Mouse (Mus musculus): ENCODE results near the gene Tmem266. TPM values are rescaled to one million over a fixed set of nuclear protein-coding genes. Genes with fewer than 3 reads are reported as not detected.
A peak's percentile ranks its signal among the peaks of the same experiment; 100 is the strongest.

The Tmem266 gene
- polyA plus RNA-seq, 1 experiment from 2014 or later = 0.31 TPM

DNA sequence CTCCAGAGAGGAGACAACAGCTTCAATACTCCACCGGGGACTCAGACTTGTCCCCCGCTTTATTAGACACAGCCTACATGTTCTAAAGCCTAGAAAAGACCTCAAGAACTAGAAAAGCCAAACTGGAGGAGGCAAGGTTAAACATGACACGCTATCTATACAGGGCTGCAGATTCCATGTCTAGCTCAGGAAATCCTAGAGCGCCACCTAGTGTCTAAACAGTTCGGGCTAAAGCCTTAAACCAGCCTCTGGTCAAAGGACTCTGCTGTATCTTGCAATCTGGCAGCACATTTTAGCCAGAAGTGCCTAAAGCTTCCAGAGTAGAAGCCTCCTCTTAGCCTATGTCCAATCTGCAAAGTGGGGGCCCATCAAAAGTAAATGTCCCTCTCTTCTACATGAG, 15.2 kb upstream of the Tmem266 start:
- Histone ChIP-seq H3K9me3 (no peaks in the 10 kb centered on the region), H3K27ac (replicated peaks) (no peak overlapping the region), H3K9ac (no peak overlapping the region), H3K36me3 (no peaks in the 10 kb centered on the region), H3K27me3 (replicated peaks) (no peaks in the 10 kb centered on the region), H3K4me3 (no peak overlapping the region), H3K4me2 (no peak overlapping the region), H3K4me1 (0 out of 2 replicates have a peak, but pooled peaks cover 6% of the 10 kb centered on the region)
- ATAC-seq (ENCODE audit: extremely low read depth, insufficient number of reproducible peaks, low FRiP score, low TSS enrichment) = no peak; the same call in 1 of the 2 replicates
- 4% methylated on average over 5 of the region's 5 CpGs for WGBS

DNA sequence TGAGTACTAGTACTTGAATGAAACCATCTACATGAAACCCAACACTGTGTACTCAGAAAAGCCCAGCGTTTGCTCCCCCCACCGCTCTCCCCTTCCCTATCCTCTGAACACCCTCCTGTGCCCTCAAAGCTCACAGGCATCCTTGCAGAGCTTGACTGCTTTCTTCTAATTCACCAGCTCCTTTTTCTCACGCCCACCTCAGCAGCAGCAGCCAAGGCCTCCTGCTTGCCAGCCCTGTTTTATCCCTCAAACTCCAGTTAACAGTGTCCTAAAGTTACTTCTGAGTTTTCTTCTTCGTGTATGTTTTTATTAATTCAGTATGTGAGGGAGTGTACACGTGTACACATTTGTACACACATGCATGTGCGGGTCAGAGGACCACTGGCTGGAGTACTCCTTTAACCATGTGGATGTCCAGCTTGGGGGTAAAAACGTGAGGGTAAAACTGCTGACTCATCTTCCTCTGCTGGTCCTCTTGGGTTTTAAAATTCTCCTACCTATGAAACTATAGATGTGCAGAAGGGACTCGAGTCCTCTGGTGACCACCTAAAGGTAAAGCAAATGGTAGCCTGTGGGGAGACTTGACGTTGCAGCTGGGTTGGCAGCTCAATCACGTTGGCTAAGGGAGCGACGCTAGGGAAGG, 13.0 kb upstream of the Tmem266 start:
- no peak overlapping the region for H3K4me3 ChIP-seq
- H3K27ac ChIP-seq (replicated peaks) = no peak overlapping the region
- H3K4me1 ChIP-seq = 0 out of 2 replicates have a peak, but pooled peaks cover 6% of the 10 kb centered on the region
- no peaks in the 10 kb centered on the region for H3K27me3 ChIP-seq (replicated peaks)
- ATAC-seq (ENCODE audit: extremely low read depth, insufficient number of reproducible peaks, low FRiP score, low TSS enrichment) = no peak
- H3K36me3 ChIP-seq = no peaks in the 10 kb centered on the region
- 59% methylated on average over 12 of the region's 12 CpGs for WGBS
- no peaks in the 10 kb centered on the region for H3K9me3 ChIP-seq
- H3K9ac ChIP-seq = no peak overlapping the region
- no peak overlapping the region for H3K4me2 ChIP-seq

DNA sequence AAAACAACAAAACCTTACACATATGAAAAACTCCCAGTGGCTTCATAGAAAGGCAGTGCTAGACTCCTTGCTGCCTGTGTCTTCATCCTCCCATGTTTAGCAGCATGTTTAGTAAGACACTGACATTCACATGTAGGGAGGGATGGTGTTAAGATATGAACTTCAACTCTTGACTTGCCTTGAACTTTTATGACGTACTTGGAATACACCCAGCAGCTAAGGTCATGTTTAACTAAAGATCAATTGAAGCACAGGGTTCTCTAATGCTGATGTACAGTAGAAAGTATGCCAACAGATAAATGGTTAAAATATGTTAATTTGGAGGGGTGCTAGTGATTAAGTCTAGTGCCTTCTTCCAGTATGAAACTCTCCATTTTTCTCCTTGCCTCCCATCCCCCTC, 4.1 kb upstream of the Tmem266 start:
- no peak for ATAC-seq (ENCODE audit: extremely low read depth, insufficient number of reproducible peaks, low FRiP score, low TSS enrichment)
- H3K36me3 ChIP-seq = no peaks in the 10 kb centered on the region
- H3K27ac ChIP-seq (replicated peaks) = no peak overlapping the region
- H3K9me3 ChIP-seq = no peaks in the 10 kb centered on the region
- WGBS = 50% methylated on average over 1 of the region's 1 CpGs
- no peak overlapping the region for H3K4me3 ChIP-seq
- no peak overlapping the region for H3K4me2 ChIP-seq
- peaks cover 9% of the 10 kb centered on the region; the same call in 1 of the 2 replicates for H3K4me1 ChIP-seq
- H3K9ac ChIP-seq = no peak overlapping the region
- peaks cover 54% of the 10 kb centered on the region for H3K27me3 ChIP-seq (replicated peaks)

DNA sequence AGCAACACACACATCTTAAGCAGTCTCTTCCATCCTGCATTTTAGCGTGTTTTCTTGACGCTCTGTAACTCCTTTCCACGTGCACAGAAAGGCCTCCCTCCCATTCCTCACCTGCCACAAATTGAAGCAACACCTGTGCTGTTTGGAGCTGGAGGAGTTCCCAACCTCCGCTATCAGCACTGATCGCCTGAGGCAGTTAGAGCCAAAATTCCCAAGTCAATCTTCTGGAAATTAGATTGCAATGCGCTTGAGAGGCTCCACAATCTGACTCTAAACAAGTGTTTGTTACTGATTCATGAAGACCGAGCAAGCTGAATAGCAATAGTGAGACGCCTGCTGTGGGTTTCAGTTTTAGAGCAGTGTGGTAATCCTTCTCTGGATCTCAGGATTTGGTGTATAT, 2.6 kb upstream of the Tmem266 start:
- no peak overlapping the region for H3K4me3 ChIP-seq
- peaks cover 69% of the 10 kb centered on the region for H3K27me3 ChIP-seq (replicated peaks)

DNA sequence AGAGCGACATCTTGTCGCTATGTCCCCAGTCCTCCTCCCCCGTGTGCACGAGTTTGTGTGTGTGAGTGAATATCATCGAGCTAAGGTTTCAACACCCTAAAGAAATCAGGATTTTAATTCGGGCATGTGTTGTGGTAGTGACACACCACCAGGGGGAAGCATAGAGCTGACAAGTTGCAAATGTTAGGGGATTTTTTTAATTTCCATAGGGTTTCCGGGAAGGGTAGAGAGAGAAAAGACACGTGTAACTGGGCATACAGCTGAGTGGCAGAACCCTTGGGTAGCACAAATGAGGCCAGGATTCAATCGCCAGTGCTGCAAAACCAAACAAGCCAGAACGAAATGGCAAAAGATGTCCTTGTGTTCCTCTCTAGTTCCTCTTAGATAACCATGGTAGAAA, 2.2 kb upstream of the Tmem266 start:
- Histone ChIP-seq H3K4me2 (no peak overlapping the region), H3K9me3 (no peaks in the 10 kb centered on the region), H3K27me3 (replicated peaks) (peaks cover 72% of the 10 kb centered on the region), H3K4me1 (peaks cover 9% of the 10 kb centered on the region; the same call in 1 of the 2 replicates), H3K9ac (no peak overlapping the region), H3K36me3 (no peaks in the 10 kb centered on the region), H3K4me3 (no peak overlapping the region), H3K27ac (replicated peaks) (no peak overlapping the region)
- WGBS = 48% methylated on average over 10 of the region's 10 CpGs
- ATAC-seq (ENCODE audit: extremely low read depth, insufficient number of reproducible peaks, low FRiP score, low TSS enrichment) = no peak

More for the DNA sequence above, 2.6 kb upstream of the Tmem266 start:
- Histone ChIP-seq H3K4me2 (no peak overlapping the region), H3K4me1 (peaks cover 9% of the 10 kb centered on the region; the same call in 1 of the 2 replicates), H3K36me3 (no peaks in the 10 kb centered on the region), H3K9me3 (no peaks in the 10 kb centered on the region), H3K9ac (no peak overlapping the region), H3K27ac (replicated peaks) (no peak overlapping the region)
- WGBS = 53% methylated on average over 8 of the region's 8 CpGs
- no peak for ATAC-seq (ENCODE audit: extremely low read depth, insufficient number of reproducible peaks, low FRiP score, low TSS enrichment)

DNA sequence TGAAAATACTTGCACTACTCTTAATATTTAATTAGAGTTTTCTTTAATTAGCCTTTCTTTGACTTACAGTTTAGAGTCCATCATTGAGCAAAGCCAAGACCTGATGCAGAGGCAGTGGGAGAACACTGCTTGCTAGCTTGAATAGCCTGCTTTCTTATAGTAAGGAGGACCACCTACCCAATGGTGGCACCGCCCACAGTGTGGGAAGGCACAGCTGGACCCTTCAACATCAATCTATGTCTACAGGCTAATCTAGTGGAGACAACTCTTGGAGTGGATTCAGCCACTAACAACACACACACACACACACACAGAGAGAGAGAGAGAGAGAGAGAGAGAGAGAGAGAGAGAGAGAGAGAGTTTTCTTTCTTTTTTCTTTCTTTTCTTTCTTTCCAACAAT, 1.7 kb upstream of the Tmem266 start:
- no peaks in the 10 kb centered on the region for H3K36me3 ChIP-seq
- H3K4me1 ChIP-seq = peaks cover 9% of the 10 kb centered on the region; the same call in 1 of the 2 replicates
- H3K27me3 ChIP-seq (replicated peaks) = peaks cover 73% of the 10 kb centered on the region
- no peak overlapping the region for H3K4me2 ChIP-seq
- H3K9ac ChIP-seq = no peak overlapping the region
- H3K9me3 ChIP-seq = no peaks in the 10 kb centered on the region
- no peak overlapping the region for H3K4me3 ChIP-seq
- 24% methylated on average over 1 of the region's 1 CpGs for WGBS
- no peak for ATAC-seq (ENCODE audit: extremely low read depth, insufficient number of reproducible peaks, low FRiP score, low TSS enrichment)
- H3K27ac ChIP-seq (replicated peaks) = no peak overlapping the region

DNA sequence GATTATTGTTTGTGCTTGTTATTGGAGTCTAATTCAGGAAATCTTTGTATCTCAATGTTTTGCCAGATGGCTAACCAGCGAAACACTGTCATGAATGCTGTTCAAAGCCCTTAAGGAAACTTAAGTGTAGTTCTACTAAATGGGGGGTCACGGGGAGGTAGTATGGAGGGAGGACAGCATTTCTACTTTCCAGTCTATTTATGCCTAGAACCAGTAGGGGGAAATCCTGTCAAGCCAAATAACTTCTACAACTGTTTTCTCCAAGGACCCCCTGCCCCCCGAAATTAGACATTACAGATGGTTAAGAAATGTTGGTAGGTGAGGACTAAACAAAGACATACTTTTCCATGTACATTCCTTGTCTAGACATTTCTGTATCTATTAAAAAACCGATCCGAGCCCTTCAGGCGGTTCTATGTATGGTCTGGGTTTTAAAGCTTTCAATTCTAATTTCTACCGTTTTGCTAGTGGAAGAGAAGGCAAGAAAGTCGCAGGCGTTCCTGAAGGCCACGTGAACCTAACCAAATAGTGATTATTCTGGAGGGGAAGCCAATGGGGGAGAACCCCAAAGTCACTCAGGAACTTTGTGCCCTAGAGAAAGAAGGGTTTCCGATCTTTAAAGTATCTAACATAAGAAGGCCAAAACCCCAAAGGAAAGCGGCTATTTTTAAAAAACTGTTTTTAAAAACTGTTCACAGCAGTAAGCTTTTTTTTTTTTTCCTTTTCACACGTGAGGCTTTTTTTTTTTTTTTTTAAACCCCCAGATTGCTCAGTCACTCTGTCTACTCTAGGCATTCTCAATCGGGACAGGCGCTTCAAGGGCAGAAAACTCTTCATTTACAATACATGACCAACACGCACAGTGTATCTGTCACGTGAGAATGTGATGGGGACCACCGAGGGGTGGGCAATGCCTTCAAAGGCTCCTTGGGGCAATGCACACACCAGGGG, 874 bp upstream of the Tmem266 start:
- Histone ChIP-seq H3K36me3 (no peaks in the 10 kb centered on the region), H3K4me2 (peak overlapping the region; percentile 90), H3K27me3 (replicated peaks) (peaks cover 80% of the 10 kb centered on the region), H3K27ac (replicated peaks) (no peak overlapping the region), H3K4me1 (peaks cover 9% of the 10 kb centered on the region; the same call in 1 of the 2 replicates), H3K4me3 (peak overlapping the region; percentile 83), H3K9ac (peak overlapping the region; percentile 88), H3K9me3 (no peaks in the 10 kb centered on the region)
- 16% methylated on average over 18 of the region's 18 CpGs for WGBS
- ATAC-seq (ENCODE audit: extremely low read depth, insufficient number of reproducible peaks, low FRiP score, low TSS enrichment) = no peak

DNA sequence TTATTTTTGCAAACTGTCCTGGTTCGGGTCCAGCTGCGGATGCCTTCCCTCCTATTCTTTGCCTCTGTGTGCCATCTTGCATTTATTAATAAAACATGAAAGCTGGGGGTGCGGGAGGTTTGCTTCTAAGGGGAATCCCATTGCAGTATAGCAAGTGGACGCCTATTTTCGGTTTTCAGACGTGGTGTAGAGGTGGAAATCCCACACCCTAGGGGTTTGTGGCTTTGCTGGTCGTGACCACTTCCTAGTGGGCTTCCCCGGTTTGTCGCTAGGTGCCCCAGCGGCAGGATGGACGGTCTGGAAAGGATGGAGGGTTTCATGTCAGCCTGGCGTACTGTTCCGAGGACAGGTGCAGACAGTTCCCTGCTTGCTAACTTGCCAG, 512 bp downstream of the Tmem266 start:
- peaks cover 9% of the 10 kb centered on the region; the same call in 1 of the 2 replicates for H3K4me1 ChIP-seq
- H3K9me3 ChIP-seq = no peaks in the 10 kb centered on the region
- ATAC-seq (ENCODE audit: extremely low read depth, insufficient number of reproducible peaks, low FRiP score, low TSS enrichment) = 0 out of 2 replicates have a peak, but pooled peaks have one; percentile 17
- H3K4me2 ChIP-seq = peak overlapping the region; percentile 90
- WGBS = under 1% methylated on average over 13 of the region's 13 CpGs
- H3K4me3 ChIP-seq = peak overlapping the region; percentile 83
- peaks cover 86% of the 10 kb centered on the region for H3K27me3 ChIP-seq (replicated peaks)
- no peak overlapping the region for H3K27ac ChIP-seq (replicated peaks)
- no peaks in the 10 kb centered on the region for H3K36me3 ChIP-seq
- peak overlapping the region; percentile 88 for H3K9ac ChIP-seq

DNA sequence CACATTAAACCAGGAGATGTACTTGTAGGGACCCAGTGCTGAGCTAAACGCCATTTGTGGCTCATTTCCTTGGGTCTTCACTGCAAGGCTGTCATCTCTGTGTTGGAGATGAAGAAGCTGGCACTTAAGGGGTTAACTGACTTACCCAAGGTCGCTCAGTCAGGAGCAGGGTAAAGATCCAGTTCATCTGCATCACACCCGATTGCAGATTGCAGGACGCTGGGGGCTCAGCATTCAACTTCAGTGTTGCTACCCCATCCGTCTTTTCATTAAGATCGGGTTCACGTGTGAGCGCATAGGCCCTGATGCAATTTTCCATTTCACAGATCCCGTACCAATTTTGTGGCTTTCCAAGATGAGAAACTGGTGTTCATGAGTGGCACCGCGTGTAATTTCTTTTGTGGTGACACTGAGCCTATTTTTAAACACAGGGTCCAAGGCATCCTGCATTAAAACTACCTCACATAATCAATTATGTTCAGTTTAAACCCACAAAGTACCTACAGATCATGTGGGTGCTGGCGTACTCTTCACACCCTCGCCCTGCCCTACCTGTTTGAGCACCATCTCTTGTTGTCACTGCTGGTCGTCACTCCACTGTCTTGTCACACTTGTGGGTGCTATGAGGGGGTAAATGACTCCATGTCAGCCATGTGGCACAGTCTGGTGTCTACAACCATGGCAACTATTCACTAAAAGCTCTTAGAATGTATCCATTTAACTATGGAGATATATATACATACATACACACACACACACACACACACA, 1.6 kb downstream of the Tmem266 start:
- no peak overlapping the region for H3K9ac ChIP-seq
- no peaks in the 10 kb centered on the region for H3K9me3 ChIP-seq
- H3K36me3 ChIP-seq = no peaks in the 10 kb centered on the region
- no peak overlapping the region for H3K27ac ChIP-seq (replicated peaks)
- H3K4me2 ChIP-seq = no peak overlapping the region
- H3K4me1 ChIP-seq = peaks cover 14% of the 10 kb centered on the region
- no peak overlapping the region for H3K4me3 ChIP-seq
- 30% methylated on average over 14 of the region's 14 CpGs for WGBS
- no peak for ATAC-seq (ENCODE audit: extremely low read depth, insufficient number of reproducible peaks, low FRiP score, low TSS enrichment)
- H3K27me3 ChIP-seq (replicated peaks) = peaks cover 79% of the 10 kb centered on the region

DNA sequence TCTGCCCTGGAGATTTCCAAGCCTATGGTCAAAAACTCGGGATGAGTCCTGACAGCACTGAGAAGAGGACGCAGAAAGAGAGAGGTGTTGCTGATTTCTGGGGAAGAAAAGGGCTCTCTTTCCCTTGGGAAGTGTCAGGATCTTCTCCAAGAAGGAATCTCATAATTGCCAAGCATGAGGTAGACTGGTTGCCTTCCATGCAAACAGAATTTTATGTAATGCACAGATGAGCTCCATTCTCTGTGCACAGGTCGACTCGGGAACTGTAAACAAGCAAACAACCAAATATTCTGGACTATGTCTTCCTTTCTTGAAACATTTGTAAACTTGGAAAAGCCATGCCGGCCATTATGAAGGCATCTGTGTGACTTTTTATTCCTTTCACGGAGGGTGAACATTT, 2.7 kb downstream of the Tmem266 start:
- Histone ChIP-seq H3K27me3 (replicated peaks) (peaks cover 70% of the 10 kb centered on the region), H3K27ac (replicated peaks) (no peak overlapping the region), H3K9me3 (no peaks in the 10 kb centered on the region), H3K9ac (no peak overlapping the region), H3K4me1 (peaks cover 14% of the 10 kb centered on the region), H3K4me3 (no peak overlapping the region), H3K4me2 (no peak overlapping the region), H3K36me3 (no peaks in the 10 kb centered on the region)
- WGBS = 75% methylated on average over 6 of the region's 6 CpGs
- ATAC-seq (ENCODE audit: extremely low read depth, insufficient number of reproducible peaks, low FRiP score, low TSS enrichment) = no peak

DNA sequence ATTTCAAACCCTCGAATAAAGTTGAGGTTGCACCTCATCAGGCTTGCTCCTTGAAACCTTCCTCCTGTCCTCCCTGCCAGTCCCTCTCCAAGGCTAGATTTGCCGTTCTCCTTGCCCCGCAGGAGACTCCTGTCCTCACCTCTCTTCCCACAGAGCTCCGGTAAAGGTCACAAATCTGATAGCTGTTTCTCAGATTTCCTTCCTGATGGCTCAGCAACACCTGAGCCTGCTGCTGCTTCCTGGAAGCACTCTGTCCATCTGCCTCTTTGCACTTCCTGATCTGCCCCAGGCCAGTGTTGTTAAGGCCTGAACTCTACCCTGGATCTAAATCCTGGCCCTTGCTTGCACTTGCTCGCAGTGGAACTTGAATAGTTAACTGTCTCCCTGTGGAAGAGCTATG, 5.8 kb downstream of the Tmem266 start:
- Histone ChIP-seq H3K9ac (0 out of 2 replicates have a peak overlapping the region, but pooled peaks have one; percentile 24), H3K36me3 (no peaks in the 10 kb centered on the region), H3K27ac (replicated peaks) (no peak overlapping the region), H3K4me2 (peak overlapping the region; percentile 27; the same call in 1 of the 2 replicates), H3K27me3 (replicated peaks) (peaks cover 53% of the 10 kb centered on the region), H3K9me3 (no peaks in the 10 kb centered on the region), H3K4me3 (no peak overlapping the region), H3K4me1 (peaks cover 6% of the 10 kb centered on the region)
- ATAC-seq (ENCODE audit: extremely low read depth, insufficient number of reproducible peaks, low FRiP score, low TSS enrichment) = no peak
- WGBS = 33% methylated on average over 5 of the region's 5 CpGs

All from heart, embryonic 13.5 days (tissue).